Mouse (Mus musculus) macrophage (primary cell): ENCODE measurements at regions not wholly inside any gene's neighbourhood (a gene's known extent, or its start where the extent isn't known, plus 50 kb on each side); places are given as distances from the start of the nearest gene placed in this dataset.
"Not testable (repeated sequence)": the region's sequence is repeated elsewhere in the genome, so short reads cannot be mapped to it uniquely, and the experiment has no call there.

ENCODE experiments used
- H3K27ac ChIP-seq: fragments of 350-480 bp; formaldehyde crosslinking; 2 replicates; pipeline ENCODE4 v1.9.0; 2021
- H3K36me3 ChIP-seq: fragments of 350-480 bp; formaldehyde crosslinking; 2 replicates; pipeline ENCODE4 v1.9.0; 2021; ENCODE audit errors: inconsistent target
- H3K4me3 ChIP-seq: fragments of 350-480 bp; formaldehyde crosslinking; 2 replicates; pipeline ENCODE4 v1.9.0; 2021; ENCODE audit errors: inconsistent target
- H3K79me2 ChIP-seq: fragments of 350-480 bp; formaldehyde crosslinking; 2 replicates; pipeline ENCODE4 v1.9.0; 2021; ENCODE audit errors: inconsistent target
- WGBS: methylation state at CpG from one replicate; pipeline ENCODE4 v1.1.7; 2026; ENCODE audit warnings: inconsistent platforms; ENCODE audit not compliant: missing documents; 5-methylcytosine and 5-hydroxymethylcytosine counted together

DNA sequence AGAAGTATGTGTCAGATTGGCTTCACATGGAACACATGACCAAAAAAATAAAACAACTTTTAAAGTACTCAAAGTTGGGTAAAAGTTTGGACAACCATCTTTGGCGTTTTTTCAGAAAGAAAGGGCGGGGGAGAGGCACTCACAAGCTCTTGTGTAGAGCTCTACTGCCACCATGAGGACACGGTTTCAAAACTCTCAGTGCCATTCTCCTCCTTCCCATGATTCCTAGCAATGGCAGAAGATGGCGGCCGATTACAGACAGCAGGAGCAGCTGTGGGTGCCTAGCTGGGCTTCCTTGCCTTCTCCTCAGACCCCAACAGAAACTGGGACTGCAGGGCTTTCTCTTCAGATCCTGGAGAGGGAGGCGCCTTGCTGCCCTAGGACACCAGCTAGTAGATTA is 186.1 kb upstream of the Olfr1324 start:
- 63% methylated on average over 5 of the region's 6 CpGs for WGBS
- Histone ChIP-seq H3K4me3 (peak overlapping the region; percentile 20), H3K27ac (peak overlapping the region; percentile 69)
- not testable (repeated sequence) for H3K36me3 ChIP-seq, H3K79me2 ChIP-seq

DNA sequence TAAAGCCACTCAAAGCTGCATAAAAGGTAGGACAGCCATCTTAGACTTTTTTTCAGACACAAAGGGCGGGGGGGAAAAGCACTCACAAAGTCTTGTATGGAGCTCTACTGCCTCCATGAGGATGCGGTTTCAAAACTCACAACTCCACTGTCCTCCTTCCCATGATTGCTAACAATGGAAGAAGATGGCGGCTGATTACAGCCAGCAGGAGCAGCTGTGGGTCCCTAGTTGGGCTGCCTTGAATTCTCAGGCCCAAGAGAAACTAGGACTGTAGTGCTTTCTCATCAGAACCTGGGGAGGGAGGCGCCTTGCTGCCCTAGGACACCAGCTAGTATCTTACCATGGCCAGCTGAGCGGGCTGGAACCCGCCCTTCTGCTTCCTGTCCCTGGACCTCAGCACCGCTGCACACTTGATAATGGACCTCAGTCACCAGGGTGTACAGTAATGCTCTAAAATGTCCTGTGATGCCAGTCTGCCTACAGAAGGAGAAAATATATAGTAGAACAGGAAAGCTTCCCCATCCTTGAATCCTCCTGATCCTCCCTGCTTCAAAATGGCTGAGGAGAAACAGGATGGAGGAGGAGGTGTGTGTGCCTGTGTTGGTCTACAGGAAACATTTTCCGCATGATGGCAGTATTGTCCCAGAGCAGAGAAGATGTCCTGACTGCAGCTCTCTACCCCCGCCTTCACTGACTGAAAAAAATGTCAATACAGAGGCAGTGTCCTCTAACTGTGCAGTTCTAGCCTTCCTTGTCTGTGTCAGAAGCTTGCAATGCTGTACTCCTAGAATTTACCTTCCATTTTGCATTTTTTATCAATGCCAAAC is 183.7 kb upstream of the Olfr1324 start:
- 55% methylated on average over 9 of the region's 9 CpGs for WGBS
- peak overlapping the region; percentile 77 for H3K27ac ChIP-seq
- H3K79me2 ChIP-seq, result no peaks in the 10 kb centered on the region
- no peaks in the 10 kb centered on the region for H3K36me3 ChIP-seq
- H3K4me3 ChIP-seq, result peak overlapping the region; percentile 22; the same call in 1 of the 2 replicates

DNA sequence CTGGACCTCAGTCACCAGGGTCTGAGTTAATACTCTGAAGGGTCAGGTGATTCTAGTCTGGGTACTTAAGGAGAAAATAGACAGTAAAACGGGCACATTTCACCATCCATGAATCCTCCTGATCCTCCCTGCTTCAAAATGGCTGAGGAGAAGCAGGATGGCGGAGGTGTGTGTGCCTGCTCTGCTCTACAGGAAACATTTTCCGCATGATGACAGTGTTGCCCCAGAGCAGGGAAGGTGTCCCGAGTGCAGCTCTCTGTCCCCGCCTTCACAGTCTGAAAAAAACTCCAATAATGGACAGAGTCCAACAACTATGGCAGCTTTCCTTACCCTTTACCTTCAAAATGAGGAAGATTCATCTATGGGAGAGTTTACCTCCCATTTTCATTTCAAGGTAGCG is 179.8 kb upstream of the Olfr1324 start:
- not testable (repeated sequence) for H3K79me2 ChIP-seq
- WGBS, result 50% methylated on average over 2 of the region's 6 CpGs

DNA sequence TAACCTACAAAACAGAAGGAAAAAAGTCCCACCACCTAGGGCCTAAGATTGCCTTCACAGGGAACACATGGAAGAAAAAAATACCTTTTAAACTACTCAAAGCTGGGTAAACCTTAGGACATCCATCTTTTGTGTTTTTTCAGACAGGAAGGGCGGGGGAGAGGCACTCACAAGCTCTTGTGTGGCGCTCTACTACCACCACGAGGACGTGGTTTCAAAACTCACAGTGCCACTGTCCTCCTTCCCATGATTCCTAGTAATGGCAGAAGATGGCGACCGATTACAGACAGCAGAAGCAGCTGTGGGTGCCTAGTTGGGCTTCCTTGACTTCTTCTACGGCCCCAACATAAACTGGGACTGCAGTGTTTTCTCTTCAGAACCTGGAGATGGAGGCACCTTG is 179.3 kb upstream of the Olfr1324 start:
- Histone ChIP-seq H3K36me3 (no peaks in the 10 kb centered on the region), H3K79me2 (no peaks in the 10 kb centered on the region), H3K27ac (peak overlapping the region; percentile 17; the same call in 1 of the 2 replicates), H3K4me3 (no peak overlapping the region)
- 42% methylated on average over 5 of the region's 7 CpGs for WGBS

More for the DNA sequence above, 179.8 kb upstream of the Olfr1324 start:
- 0 out of 2 replicates have a peak overlapping the region, but pooled peaks have one; percentile 17 for H3K27ac ChIP-seq
- H3K4me3 ChIP-seq, H3K36me3 ChIP-seq: not testable (repeated sequence)

DNA sequence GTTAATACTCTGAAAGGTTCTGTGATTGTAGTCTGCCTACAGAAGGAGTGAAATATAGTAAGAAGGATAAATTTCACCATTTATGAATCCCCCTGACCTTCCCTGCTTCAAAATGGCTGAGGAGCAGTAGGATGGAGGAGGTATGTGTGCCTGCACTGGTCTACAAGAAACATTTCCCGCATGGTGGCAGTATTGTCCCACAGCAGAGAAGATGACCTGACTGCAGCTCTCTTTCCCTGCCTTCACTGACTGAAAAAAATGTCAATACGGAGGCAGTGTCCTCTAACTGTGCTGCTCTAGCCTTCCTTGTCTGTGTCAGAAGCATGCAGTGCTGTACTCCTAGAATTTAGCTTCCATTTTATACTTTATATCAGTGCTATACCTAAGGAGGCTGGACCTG is 177.2 kb upstream of the Olfr1324 start:
- H3K27ac ChIP-seq, result peak overlapping the region; percentile 45
- WGBS, result 48% methylated on average over 2 of the region's 2 CpGs
- not testable (repeated sequence) for H3K36me3 ChIP-seq, H3K4me3 ChIP-seq, H3K79me2 ChIP-seq

DNA sequence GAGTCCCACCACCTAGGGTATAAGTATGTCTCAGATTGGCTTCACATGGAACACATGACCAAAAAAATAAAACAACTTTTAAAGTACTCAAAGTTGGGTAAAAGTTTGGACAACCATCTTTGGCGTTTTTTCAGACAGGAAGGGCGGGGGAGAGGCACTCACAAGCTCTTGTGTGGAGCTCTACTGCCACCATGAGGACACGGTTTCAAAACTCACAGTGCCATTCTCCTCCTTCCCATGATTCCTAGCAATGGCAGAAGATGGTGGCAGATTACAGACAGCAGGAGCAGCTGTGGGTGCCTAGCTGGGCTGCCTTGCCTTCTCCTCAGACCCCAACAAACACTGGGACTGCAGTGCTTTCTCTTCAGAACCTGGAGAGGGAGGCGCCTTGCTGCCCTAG is 176.7 kb upstream of the Olfr1324 start:
- WGBS, result 48% methylated on average over 4 of the region's 4 CpGs
- H3K36me3 ChIP-seq, H3K4me3 ChIP-seq, H3K79me2 ChIP-seq: not testable (repeated sequence)
- H3K27ac ChIP-seq, result peak overlapping the region; percentile 45

DNA sequence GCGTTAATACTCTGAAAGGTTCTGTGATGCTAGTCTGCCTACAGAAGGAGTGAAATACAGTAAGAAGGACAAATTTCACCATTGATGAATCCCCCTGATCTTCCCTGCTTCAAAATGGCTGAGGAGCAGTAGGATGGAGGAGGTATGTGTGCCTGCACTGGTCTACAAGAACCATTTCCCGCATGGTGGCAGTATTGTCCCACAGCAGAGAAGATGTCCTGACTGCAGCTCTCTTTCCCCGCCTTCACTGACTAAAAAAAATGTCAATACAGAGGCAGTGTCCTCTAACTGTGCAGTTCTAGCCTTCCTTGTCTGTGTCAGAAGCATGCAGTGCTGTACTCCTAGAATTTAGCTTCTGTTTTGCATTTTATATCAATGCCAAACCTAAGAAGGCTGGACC is 174.6 kb upstream of the Olfr1324 start:
- H3K79me2 ChIP-seq, H3K36me3 ChIP-seq: not testable (repeated sequence)
- Histone ChIP-seq H3K4me3 (peak overlapping the region; percentile 15; the same call in 1 of the 2 replicates), H3K27ac (peak overlapping the region; percentile 68)
- 51% methylated on average over 3 of the region's 3 CpGs for WGBS

DNA sequence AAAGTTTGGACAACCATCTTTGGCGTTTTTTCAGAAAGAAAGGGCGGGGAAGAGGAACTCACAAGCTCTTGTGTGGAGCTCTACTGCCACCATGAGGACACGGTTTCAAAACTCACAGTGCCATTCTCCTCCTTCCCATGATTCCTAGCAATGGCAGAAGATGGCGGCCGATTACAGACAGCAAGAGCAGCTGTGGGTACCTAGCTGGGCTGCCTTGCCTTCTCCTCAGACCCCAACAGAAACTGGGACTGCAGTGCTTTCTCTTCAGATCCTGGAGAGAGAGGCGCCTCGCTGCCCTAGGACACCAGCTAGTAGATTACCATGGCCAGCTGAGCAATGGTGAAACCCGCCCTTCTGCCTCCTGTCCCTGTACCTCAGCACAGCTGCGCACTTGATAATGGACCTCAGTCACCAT is 174.2 kb upstream of the Olfr1324 start:
- H3K36me3 ChIP-seq, H3K79me2 ChIP-seq: not testable (repeated sequence)
- Histone ChIP-seq H3K27ac (peak overlapping the region; percentile 68), H3K4me3 (peak overlapping the region; percentile 15; the same call in 1 of the 2 replicates)
- WGBS, result 69% methylated on average over 7 of the region's 9 CpGs

DNA sequence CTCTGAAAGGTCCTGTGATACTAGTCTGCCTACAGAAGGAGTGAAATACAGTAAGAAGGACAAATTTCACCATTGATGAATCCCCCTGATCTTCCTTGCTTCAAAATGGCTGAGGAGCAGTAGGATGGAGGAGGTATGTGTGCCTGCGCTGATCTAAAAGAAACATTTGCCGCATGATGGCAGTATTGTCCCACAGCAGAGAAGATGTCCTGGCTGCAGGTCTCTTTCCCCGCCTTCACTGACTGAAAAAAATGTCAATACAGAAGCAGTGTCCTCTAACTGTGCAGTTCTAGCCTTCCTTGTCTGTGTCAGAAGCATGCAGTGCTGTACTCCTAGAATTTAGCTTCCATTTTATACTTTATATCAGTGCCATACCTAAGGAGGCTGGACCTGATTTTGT is 172.0 kb upstream of the Olfr1324 start:
- not testable (repeated sequence) for H3K36me3 ChIP-seq, H3K79me2 ChIP-seq
- Histone ChIP-seq H3K27ac (peak overlapping the region; percentile 69), H3K4me3 (peak overlapping the region; percentile 20; the same call in 1 of the 2 replicates)
- 88% methylated on average over 2 of the region's 3 CpGs for WGBS

DNA sequence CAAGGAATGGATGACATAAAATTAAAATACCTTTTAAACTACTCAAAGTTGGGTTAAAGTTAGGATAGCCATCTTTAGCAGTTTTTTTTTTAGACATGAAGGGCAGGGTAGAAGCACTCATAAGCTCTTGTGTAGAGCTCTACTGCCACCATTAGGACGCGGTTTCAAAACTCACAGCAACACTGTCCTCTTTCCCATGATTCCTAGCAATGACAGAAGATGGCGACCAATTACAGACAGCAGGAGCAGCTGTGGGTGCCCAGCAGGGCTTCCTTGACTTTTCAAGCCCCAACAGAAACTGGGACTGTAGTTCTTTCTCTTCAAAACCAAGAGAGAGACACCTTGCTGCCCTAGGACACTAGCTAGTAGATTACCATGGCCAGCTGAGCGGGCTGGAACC is 171.5 kb upstream of the Olfr1324 start:
- 60% methylated on average over 4 of the region's 4 CpGs for WGBS
- Histone ChIP-seq H3K4me3 (peak overlapping the region; percentile 20; the same call in 1 of the 2 replicates), H3K79me2 (no peaks in the 10 kb centered on the region), H3K36me3 (no peaks in the 10 kb centered on the region), H3K27ac (peak overlapping the region; percentile 69)

DNA sequence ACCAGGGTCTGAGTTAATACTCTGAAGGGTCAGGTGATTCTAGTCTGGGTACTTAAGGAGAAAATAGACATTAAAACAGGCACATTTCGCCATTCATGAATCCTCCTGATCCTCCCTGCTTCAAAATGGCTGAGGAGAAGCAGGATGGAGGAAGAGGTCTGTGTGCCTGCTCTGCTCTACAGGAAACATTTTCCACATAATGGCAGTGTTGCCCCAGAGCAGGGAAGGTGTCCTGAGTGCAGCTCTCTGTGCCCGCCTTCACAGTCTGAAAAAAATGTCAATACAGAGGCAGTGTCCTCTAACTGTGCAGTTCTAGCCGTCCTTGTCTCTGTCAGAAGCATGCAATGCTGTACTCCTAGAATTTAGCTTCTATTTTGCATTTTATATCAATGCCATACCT is 169.3 kb upstream of the Olfr1324 start:
- not testable (repeated sequence) for H3K4me3 ChIP-seq, H3K36me3 ChIP-seq, H3K79me2 ChIP-seq
- 78% methylated on average over 3 of the region's 3 CpGs for WGBS
- H3K27ac ChIP-seq, result peak overlapping the region; percentile 55

DNA sequence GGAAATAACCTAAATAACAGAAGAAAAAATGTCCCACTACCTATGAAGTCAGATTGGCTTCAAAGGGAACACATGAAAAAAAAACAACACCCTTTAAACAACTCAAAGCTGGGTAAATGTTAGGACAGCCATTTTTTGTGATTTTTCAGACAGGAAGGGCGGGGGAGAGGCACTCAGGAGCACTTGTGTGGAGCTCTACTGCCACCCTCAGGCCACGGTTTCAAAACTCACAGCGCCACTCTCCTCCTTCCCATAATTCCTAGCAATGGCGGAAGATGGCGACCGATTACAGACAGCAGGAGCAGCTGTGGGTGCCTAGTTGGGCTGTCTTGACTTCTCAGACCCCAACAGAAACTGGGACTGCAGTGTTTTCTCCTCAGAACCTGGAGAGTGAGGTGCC is 168.8 kb upstream of the Olfr1324 start:
- Histone ChIP-seq H3K36me3 (no peaks in the 10 kb centered on the region), H3K79me2 (no peaks in the 10 kb centered on the region), H3K4me3 (no peak overlapping the region), H3K27ac (peak overlapping the region; percentile 55)
- WGBS, result 59% methylated on average over 6 of the region's 6 CpGs

DNA sequence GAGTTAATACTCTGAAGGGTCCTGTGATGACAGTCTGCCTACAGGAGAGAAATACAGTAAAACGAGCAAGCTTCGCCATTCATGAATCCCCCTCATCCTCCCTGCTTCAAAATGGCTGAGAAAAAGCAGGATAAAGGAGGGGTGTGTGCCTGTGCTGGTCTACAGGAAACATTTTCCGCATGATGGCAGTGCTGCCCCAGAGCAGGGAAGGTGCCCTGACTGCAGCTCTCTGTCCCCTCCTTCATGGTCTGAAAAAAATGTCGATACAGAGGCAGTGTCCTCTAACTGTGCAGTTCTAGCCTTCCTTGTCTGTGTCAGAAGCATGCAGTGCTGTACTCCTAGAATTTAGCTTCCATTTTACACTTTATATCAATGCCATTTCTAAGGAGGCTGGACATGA is 166.7 kb upstream of the Olfr1324 start:
- WGBS, result 75% methylated on average over 4 of the region's 4 CpGs
- not testable (repeated sequence) for H3K36me3 ChIP-seq, H3K4me3 ChIP-seq, H3K27ac ChIP-seq, H3K79me2 ChIP-seq

DNA sequence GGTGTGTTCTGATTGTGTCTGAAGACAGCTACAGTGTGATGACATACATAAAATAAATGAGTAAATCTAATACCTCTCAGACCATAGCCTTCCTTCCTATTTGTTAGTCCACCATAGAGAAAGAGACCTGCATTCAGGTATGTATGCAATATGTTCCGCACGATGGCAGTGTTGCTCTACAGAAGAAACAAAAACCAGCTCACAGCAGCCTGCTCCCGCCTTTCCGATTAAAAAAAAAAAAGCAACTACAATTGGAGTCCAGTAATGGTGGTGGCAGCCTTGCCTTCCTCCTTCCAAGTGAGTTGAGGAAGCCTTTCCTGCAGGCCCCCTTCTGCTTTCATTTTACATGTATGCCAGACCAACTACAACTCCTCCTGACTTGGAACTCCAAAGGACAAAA is 163.2 kb upstream of the Olfr1324 start:
- no peaks in the 10 kb centered on the region; the same call in 1 of the 2 replicates for H3K36me3 ChIP-seq
- 59% methylated on average over 4 of the region's 4 CpGs for WGBS
- no peaks in the 10 kb centered on the region for H3K79me2 ChIP-seq

DNA sequence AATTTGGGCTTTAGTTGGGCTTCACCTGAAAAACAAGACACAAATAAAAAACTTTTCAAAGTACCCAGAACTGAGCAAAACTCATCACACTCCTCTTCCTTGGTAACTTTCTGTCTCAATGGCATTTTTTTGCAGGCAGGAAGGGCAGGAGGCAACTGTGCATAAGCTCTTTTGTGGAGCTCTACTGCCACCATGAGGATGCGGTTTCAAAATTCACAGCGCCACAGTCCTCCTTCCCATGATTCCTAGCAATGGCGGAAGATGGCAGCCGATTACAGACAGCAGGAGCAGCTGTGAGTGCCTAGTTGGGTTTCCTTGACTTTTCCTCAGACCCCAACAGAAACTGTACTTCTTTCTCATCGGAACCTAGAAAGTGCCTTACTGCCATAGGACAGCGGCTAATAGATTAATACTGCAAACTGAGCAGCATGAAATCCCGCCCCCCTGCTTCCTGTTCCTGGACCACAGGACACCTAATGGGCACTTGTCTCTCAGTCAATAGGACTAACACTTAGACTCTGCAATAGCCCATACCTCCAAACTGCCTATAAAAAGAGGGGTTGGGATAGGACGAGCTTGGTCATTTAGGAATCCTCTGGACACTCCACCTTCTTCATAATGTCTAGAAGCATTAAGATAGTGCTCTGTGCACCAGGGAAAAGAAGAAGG is 162.5 kb upstream of the Olfr1324 start:
- Histone ChIP-seq H3K79me2 (no peaks in the 10 kb centered on the region), H3K4me3 (peak overlapping the region; percentile 11), H3K36me3 (no peaks in the 10 kb centered on the region; the same call in 1 of the 2 replicates), H3K27ac (peak overlapping the region; percentile 41)
- 65% methylated on average over 7 of the region's 8 CpGs for WGBS

More for the DNA sequence above, 163.2 kb upstream of the Olfr1324 start:
- Histone ChIP-seq H3K27ac (no peak overlapping the region), H3K4me3 (no peak overlapping the region)
